Mouse (Mus musculus) c-Kit-negative CD71-positive TER-119-positive erythroid progenitor cells, embryonic 14.5 days (primary cell): Measurements from ENCODE around the gene Lmo1.
"Not testable (repeated sequence)": the region's sequence is repeated elsewhere in the genome, so short reads cannot be mapped to it uniquely, and the experiment has no call there.

Source experiments
- DNase-seq: peaks from one replicate; pipeline ENCODE4 v3.0.0-alpha.2; 2013; ENCODE audit warnings: low read depth, low spot score

Lmo1 gene

DNA sequence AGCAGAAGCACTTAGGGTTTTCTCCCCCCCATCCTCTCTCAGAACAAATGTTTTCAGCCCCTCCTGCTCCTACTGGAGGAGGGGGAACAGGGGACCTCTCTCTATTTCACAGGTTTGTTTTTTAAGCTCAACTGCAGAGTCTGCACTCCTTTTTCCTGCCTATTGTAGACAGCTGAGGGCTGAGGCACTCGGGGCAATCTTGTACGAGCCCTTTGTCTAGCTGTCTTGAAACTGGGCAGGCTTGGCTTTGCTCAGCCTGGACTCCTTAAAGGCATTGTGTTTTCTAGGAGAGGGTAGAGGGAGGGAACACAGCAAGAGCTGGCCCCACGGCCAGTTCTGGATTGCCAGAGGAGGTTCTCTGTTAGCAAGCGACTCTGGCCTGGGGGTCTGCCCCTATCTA is 59.5 kb downstream of the Lmo1 start:
- DNase-seq = not testable (repeated sequence)

DNA sequence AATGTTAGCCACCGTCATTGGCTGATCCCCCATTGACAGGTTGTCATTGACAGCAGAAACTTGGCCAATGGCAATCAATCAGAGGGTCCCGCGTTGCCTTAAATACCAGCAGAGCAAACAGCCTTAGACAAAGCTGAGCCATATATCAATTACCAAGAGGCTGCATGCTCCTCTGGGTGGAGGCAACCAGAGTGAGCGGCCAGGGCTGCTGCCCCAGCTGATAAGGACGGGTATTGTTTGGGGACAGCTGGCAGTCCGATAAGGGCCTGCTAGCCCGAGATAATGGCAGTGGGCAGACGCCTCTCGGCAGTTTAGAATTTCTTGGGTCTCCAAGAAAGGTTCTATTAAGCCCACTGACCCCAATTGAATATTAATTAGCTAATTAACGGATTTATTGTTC is 60.1 kb downstream of the Lmo1 start:
- DNase-seq = peak; percentile 80

GRCm38 (mm10) chr7:109111000-109111399 is 64.0 kb downstream of the Lmo1 start:
- peak; percentile 52 for DNase-seq

DNA sequence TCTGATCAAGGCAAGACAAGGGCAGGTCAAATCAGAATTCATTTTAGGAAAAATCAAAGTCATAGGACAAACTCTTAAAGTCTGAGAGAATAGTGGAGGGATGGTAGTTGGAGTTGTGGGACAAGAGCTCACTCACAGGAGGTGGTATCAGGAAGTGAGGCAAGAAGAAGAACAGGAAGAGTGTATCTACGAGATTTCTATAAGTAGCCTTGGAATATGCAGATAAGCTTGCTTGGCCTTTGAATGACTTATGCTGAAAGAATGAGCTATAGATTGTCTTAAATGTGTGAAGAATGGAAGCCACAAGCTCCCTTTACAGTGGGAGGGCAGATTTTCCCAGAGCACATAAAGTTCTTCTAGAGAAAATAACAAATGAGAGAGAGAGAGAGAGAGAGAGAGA is 70.1 kb downstream of the Lmo1 start:
- DNase-seq = no peak

- no peak for DNase-seq
Observed at GRCm38 (mm10) chr7:109101167-109101566, 73.8 kb downstream of the Lmo1 start.

DNA sequence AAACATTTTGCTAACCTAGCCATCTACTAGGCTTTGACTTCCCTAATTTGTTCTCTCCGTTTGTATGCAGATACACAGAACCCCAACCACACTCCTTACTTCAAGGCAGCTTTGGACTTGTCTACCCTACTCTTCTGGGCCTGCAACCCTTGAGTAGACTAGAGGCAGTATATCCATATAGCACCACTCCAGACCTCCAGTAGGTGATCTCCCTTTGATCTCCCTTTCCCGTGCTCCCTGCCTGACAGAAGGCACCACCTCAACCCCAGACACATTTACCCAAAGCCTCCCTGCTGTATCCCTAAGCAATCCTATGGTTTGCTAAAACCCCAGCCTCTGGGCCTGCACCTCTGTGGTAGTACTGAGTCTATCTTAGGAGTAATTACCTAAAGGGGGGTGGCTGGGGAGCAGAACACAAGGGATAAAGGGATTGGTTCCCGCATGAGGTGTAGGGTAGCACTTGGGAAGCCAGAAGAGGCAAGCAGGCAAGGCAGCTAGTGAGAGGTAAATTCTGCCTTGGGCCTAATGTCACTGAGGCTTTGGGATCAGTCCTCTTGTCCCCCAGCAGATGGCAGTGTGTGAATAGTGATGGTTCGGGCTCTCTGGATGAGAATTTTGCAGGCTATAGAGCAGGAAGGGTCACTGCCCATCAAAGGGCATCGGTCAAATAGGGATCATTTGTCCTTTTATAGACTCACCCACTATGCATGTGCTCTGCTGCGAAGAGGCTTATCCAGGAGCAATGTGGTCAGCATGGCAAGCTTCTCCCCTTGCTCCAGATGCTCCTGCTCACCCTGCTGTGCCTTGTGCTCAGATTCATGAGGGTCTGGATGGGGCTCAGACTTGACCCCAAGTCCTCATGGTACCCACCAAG is 76.6 kb downstream of the Lmo1 start:
- DNase-seq = no peak

- no peak for DNase-seq
Observed at GRCm38 (mm10) chr7:109097203-109097602, 77.8 kb downstream of the Lmo1 start.

- no peak for DNase-seq
Observed at GRCm38 (mm10) chr7:109096618-109097017, 78.4 kb downstream of the Lmo1 start.

GRCm38 (mm10) chr7:109094294-109094693 is 80.7 kb downstream of the Lmo1 start:
- no peak for DNase-seq

- not testable (repeated sequence) for DNase-seq
Observed at GRCm38 (mm10) chr7:109091316-109091715, 83.7 kb downstream of the Lmo1 start.
